Mouse (Mus musculus) bone marrow macrophage, adult 2 months (primary cell): ENCODE results near the gene Ppp6r2.

Experiments
- CTCF ChIP-seq: IDR thresholded peaks from 2 replicates; pipeline ENCODE4 v1.5.1; 2012; ENCODE audit warnings: low read depth, mild to moderate bottlenecking, low read length, moderate library complexity
- POLR2A ChIP-seq: IDR thresholded peaks from 2 replicates; pipeline ENCODE4 v1.6.1; 2012; ENCODE audit warnings: mild to moderate bottlenecking, low read depth, low read length, borderline replicate concordance

GRCm38 (mm10) chr15:89309962-89310498 is 98.7 kb downstream of the Ppp6r2 start:
- TF ChIP-seq POLR2A: no peak
- TF ChIP-seq CTCF: no peak
